Mouse (Mus musculus) MEL (cell line): ENCODE measurements around the gene Kif26a. TPM values are rescaled to one million over a fixed set of nuclear protein-coding genes. Genes with fewer than 3 reads are reported as not detected.

Experiments
- DNase-seq: peaks from one replicate; pipeline ENCODE4 v3.0.0; 2011; ENCODE audit warnings: low read depth, low spot score
- H3K27ac ChIP-seq: 2 replicates; pipeline ENCODE4 v1.5.1; 2012; ENCODE audit warnings: low read depth, mild to moderate bottlenecking, control low read depth, low read length, moderate library complexity; ENCODE audit not compliant: control insufficient read depth
- H3K27me3 ChIP-seq, 2 experiments: fragments of 150-350 bp in 1 of 2; sonication (generic) in 1 of 2; 2 replicates each; pipeline ENCODE4 v1.6.1; 2012; ENCODE audit warnings: low read length in 2 of 2, mild to moderate bottlenecking in 2 of 2, improper control_type of control experiment in 1 of 2, moderate library complexity in 1 of 2; ENCODE audit not compliant: insufficient read depth in 2 of 2, control insufficient read depth in 1 of 2
- H3K36me3 ChIP-seq, 2 experiments: 2 replicates each; pipeline ENCODE4 v1.6.1; 2012 to 2014; ENCODE audit warnings: low read length in 2 of 2, improper control_type of control experiment in 1 of 2, inconsistent platforms in 1 of 2, mild to moderate bottlenecking in 1 of 2; ENCODE audit not compliant: insufficient read depth in 2 of 2, control insufficient read depth in 1 of 2
- H3K4me1 ChIP-seq, 2 experiments: fragments of 150-350 bp in 1 of 2; sonication (generic) in 1 of 2; 2 replicates each; pipeline ENCODE4 v1.6.1; 2012; ENCODE audit warnings: low read length in 2 of 2, improper control_type of control experiment in 1 of 2, mild to moderate bottlenecking in 1 of 2; ENCODE audit not compliant: insufficient read depth in 2 of 2, control insufficient read depth in 1 of 2
- H3K4me3 ChIP-seq, 2 experiments: fragments of 150-350 bp in 1 of 2; sonication (generic) in 1 of 2; 2 replicates each; pipeline ENCODE4 v1.5.1; 2012; ENCODE audit warnings: low read depth in 2 of 2, low read length in 2 of 2, mild to moderate bottlenecking in 2 of 2, moderate library complexity in 2 of 2, control low read depth in 1 of 2, improper control_type of control experiment in 1 of 2; ENCODE audit not compliant: control insufficient read depth in 1 of 2, insufficient read depth in 1 of 2
- H3K79me2 ChIP-seq: 2 replicates; pipeline ENCODE4 v1.6.1; 2012; ENCODE audit warnings: mild to moderate bottlenecking, low read length, moderate library complexity; ENCODE audit not compliant: control insufficient read depth, poor library complexity, insufficient read depth
- H3K9ac ChIP-seq: 2 replicates; pipeline ENCODE4 v1.6.1; 2012; ENCODE audit warnings: low read depth, mild to moderate bottlenecking, control low read depth, low read length, moderate library complexity; ENCODE audit not compliant: control insufficient read depth, poor library complexity, severe bottlenecking
- H3K9me3 ChIP-seq: fragments of 150-350 bp; sonication (generic); replicated peaks from 2 replicates; pipeline ENCODE4 v1.6.1; 2012; ENCODE audit warnings: mild to moderate bottlenecking, low read length, improper control_type of control experiment, moderate library complexity; ENCODE audit not compliant: insufficient read depth
- BHLHE40 ChIP-seq: IDR thresholded peaks from 2 replicates; pipeline ENCODE4 v1.6.1; 2012; ENCODE audit warnings: low read depth, mild to moderate bottlenecking, inconsistent platforms, low read length, improper control_type of control experiment, borderline replicate concordance
- CHD2 ChIP-seq: IDR thresholded peaks from 2 replicates; pipeline ENCODE4 v1.6.1; 2011; ENCODE audit warnings: low read length, improper control_type of control experiment
- CTCF ChIP-seq, 3 experiments: IDR thresholded peaks in 2 of 3; conservative IDR thresholded peaks in 1 of 3; 2 replicates each; pipeline ENCODE4 v1.5.1; 2011 to 2012; ENCODE audit warnings: low read length in 3 of 3, low read depth in 2 of 3, mild to moderate bottlenecking in 2 of 3, improper control_type of control experiment in 1 of 3, inconsistent platforms in 1 of 3, mixed read lengths in 1 of 3, moderate library complexity in 1 of 3; ENCODE audit not compliant: control insufficient read depth in 1 of 3, insufficient read depth in 1 of 3, poor library complexity in 1 of 3, severe bottlenecking in 1 of 3
- E2F4 ChIP-seq: IDR thresholded peaks from 2 replicates; pipeline ENCODE4 v1.6.1; 2011; ENCODE audit warnings: low read depth, low read length, improper control_type of control experiment, borderline replicate concordance
- EP300 ChIP-seq, 2 experiments: IDR thresholded peaks; 2 replicates each; pipeline ENCODE4 v1.6.1; 2011; ENCODE audit warnings: improper control_type of control experiment in 2 of 2, low read length in 2 of 2, low read depth in 1 of 2, mild to moderate bottlenecking in 1 of 2
- ETS1 ChIP-seq: IDR thresholded peaks from 2 replicates; pipeline ENCODE4 v1.6.1; 2012; ENCODE audit warnings: low read depth, mild to moderate bottlenecking, inconsistent platforms, low read length, improper control_type of control experiment, moderate library complexity
- GATA1 ChIP-seq: IDR thresholded peaks from 2 replicates; pipeline ENCODE4 v1.6.1; 2011; ENCODE audit warnings: low read depth, low read length, improper control_type of control experiment
- HCFC1 ChIP-seq: IDR thresholded peaks from 2 replicates; pipeline ENCODE4 v1.6.1; 2012; ENCODE audit warnings: low read depth, mild to moderate bottlenecking, inconsistent platforms, low read length, improper control_type of control experiment, moderate library complexity
- JUND ChIP-seq: IDR thresholded peaks from 2 replicates; pipeline ENCODE4 v1.6.1; 2011; ENCODE audit warnings: low read depth, mild to moderate bottlenecking, improper control_type of control experiment, low read length
- KAT2A ChIP-seq: conservative IDR thresholded peaks from 2 replicates; pipeline ENCODE4 v1.6.1; 2012; ENCODE audit warnings: low read depth, low read length, improper control_type of control experiment, inconsistent platforms
- MAFK ChIP-seq: IDR thresholded peaks from 2 replicates; pipeline ENCODE4 v1.6.1; 2011; ENCODE audit warnings: low read depth, mild to moderate bottlenecking, low read length, improper control_type of control experiment, borderline replicate concordance
- MAX ChIP-seq: IDR thresholded peaks from 2 replicates; pipeline ENCODE4 v1.6.1; 2011; ENCODE audit warnings: low read length, improper control_type of control experiment
- MEF2A ChIP-seq: IDR thresholded peaks from 2 replicates; pipeline ENCODE4 v1.6.1; 2014; ENCODE audit warnings: low read depth, mild to moderate bottlenecking, inconsistent platforms, low read length, improper control_type of control experiment; ENCODE audit not compliant: poor library complexity, insufficient replicate concordance, severe bottlenecking; ENCODE audit errors: extremely low read depth
- MYB ChIP-seq: IDR thresholded peaks from 2 replicates; pipeline ENCODE4 v1.6.1; 2011; ENCODE audit warnings: mild to moderate bottlenecking, low read depth, low read length, improper control_type of control experiment
- MYC ChIP-seq: IDR thresholded peaks from 2 replicates; pipeline ENCODE4 v1.6.1; 2011; ENCODE audit warnings: low read depth, mild to moderate bottlenecking, low read length, improper control_type of control experiment, moderate library complexity
- NELFE ChIP-seq: IDR thresholded peaks from 2 replicates; pipeline ENCODE4 v1.6.1; 2011; ENCODE audit warnings: low read depth, low read length, improper control_type of control experiment
- NRF1 ChIP-seq: IDR thresholded peaks from 2 replicates; pipeline ENCODE4 v1.6.1; 2014; ENCODE audit warnings: low read depth, mild to moderate bottlenecking, inconsistent platforms, low read length, improper control_type of control experiment, moderate library complexity; ENCODE audit not compliant: poor library complexity, insufficient read depth, severe bottlenecking
- POLR2A ChIP-seq, 2 experiments: IDR thresholded peaks; 2 replicates each; pipeline ENCODE4 v1.6.1; 2011 to 2012; ENCODE audit warnings: low read length in 2 of 2, mild to moderate bottlenecking in 2 of 2, control low read depth in 1 of 2, improper control_type of control experiment in 1 of 2, low read depth in 1 of 2, moderate library complexity in 1 of 2; ENCODE audit not compliant: control insufficient read depth in 1 of 2, insufficient read depth in 1 of 2, poor library complexity in 1 of 2
- POLR2AphosphoS5 ChIP-seq: IDR thresholded peaks from 2 replicates; pipeline ENCODE4 v1.6.1; 2012; ENCODE audit warnings: low read depth, borderline replicate concordance, mild to moderate bottlenecking, inconsistent platforms, low read length, moderate library complexity, mixed read lengths
- RAD21 ChIP-seq: IDR thresholded peaks from 2 replicates; pipeline ENCODE4 v1.6.1; 2011; ENCODE audit warnings: mild to moderate bottlenecking, low read depth, low read length, improper control_type of control experiment
- RCOR1 ChIP-seq: IDR thresholded peaks from 2 replicates; pipeline ENCODE4 v1.6.1; 2012; ENCODE audit warnings: low read depth, mild to moderate bottlenecking, inconsistent platforms, low read length, improper control_type of control experiment
- SIN3A ChIP-seq: IDR thresholded peaks from 2 replicates; pipeline ENCODE4 v1.6.1; 2012; ENCODE audit warnings: low read length, improper control_type of control experiment, inconsistent platforms
- SMC3 ChIP-seq: IDR thresholded peaks from 2 replicates; pipeline ENCODE4 v1.6.1; 2011; ENCODE audit warnings: low read depth, low read length, improper control_type of control experiment
- TAL1 ChIP-seq: IDR thresholded peaks from 2 replicates; pipeline ENCODE4 v1.6.1; 2012; ENCODE audit warnings: mild to moderate bottlenecking, inconsistent platforms, low read length, moderate library complexity, mixed read lengths
- USF1 ChIP-seq: IDR thresholded peaks from 2 replicates; pipeline ENCODE4 v1.6.1; 2014; ENCODE audit warnings: low read depth, mild to moderate bottlenecking, inconsistent platforms, low read length, improper control_type of control experiment, moderate library complexity
- USF2 ChIP-seq, 2 experiments: IDR thresholded peaks; 2 replicates each; pipeline ENCODE4 v1.6.1; 2011 to 2012; ENCODE audit warnings: improper control_type of control experiment in 2 of 2, low read length in 2 of 2, borderline replicate concordance in 1 of 2, inconsistent platforms in 1 of 2, low read depth in 1 of 2, mild to moderate bottlenecking in 1 of 2; ENCODE audit not compliant: insufficient read depth in 1 of 2
- ZC3H11A ChIP-seq: IDR thresholded peaks from 2 replicates; pipeline ENCODE4 v1.6.1; 2012; ENCODE audit warnings: low read depth, mild to moderate bottlenecking, inconsistent platforms, low read length, improper control_type of control experiment
- ZNF384 ChIP-seq: IDR thresholded peaks from 2 replicates; pipeline ENCODE4 v1.6.1; 2012; ENCODE audit warnings: low read depth, mild to moderate bottlenecking, inconsistent platforms, low read length, improper control_type of control experiment
- polyA plus RNA-seq, 2 experiments: library from polyadenylated mRNA; stranded (reverse) in 1 of 2; unstranded in 1 of 2; fragments of >175 nt in 1 of 2; fragments of >200 nt in 1 of 2; gene quantifications; 2 replicates each; pipeline versions ENCODE4 v1.2.1 to v1.2.4; 2012; ENCODE audit warnings: low replicate concordance in 2 of 2, low read depth in 1 of 2; ENCODE audit not compliant: insufficient read length in 2 of 2, insufficient read depth in 1 of 2, missing spikeins in 1 of 2
- total RNA-seq: library from RNA; depleted of rRNA; stranded (reverse); fragments of 300-350 nt; gene quantifications from 2 replicates; pipeline ENCODE4 v1.2.3, GENCODE M21; 2012

The Kif26a gene
- total and polyA plus RNA-seq, 3 experiments, result 4.8 to 6.9 TPM; not detected in 1

GRCm38 (mm10) chr12:112155218-112156051, 9.4 kb downstream of the Kif26a start:
- no peak for DNase-seq
- peaks cover 15% of the 10 kb centered on the region for H3K9me3 ChIP-seq
- H3K79me2 ChIP-seq, result no peaks in the 10 kb centered on the region
- H3K27ac ChIP-seq, result no peak overlapping the region
- H3K27me3 ChIP-seq, result no peaks in the 10 kb centered on the region
- H3K36me3 ChIP-seq, result no peaks in the 10 kb centered on the region
- no peak overlapping the region for H3K4me3 ChIP-seq
- no peak for TF ChIP-seq POLR2AphosphoS5
- no peak for TF ChIP-seq TAL1
- no peak for TF ChIP-seq KAT2A
- TF ChIP-seq POLR2A (IDR thresholded peaks at IDR 0.05; ENCODE audit: control insufficient read depth in 1 of 2, insufficient read depth in 1 of 2, low read depth in 1 of 2, low read length in 2 of 2, poor library complexity in 1 of 2), result no peak
- TF ChIP-seq USF2 (IDR thresholded peaks at IDR 0.05; ENCODE audit: borderline replicate concordance in 1 of 2, insufficient read depth in 1 of 2, low read depth in 1 of 2, low read length in 2 of 2), result no peak
- no peak for TF ChIP-seq SMC3
- TF ChIP-seq HCFC1, result no peak
- no peak for TF ChIP-seq RAD21
- no peak for TF ChIP-seq MYC
- TF ChIP-seq NELFE, result no peak
- no peak for TF ChIP-seq ZNF384
- TF ChIP-seq NRF1, result no peak
- no peak for TF ChIP-seq E2F4
- TF ChIP-seq BHLHE40, result no peak
- TF ChIP-seq ETS1, result no peak
- TF ChIP-seq CHD2, result no peak
- no peak for TF ChIP-seq CTCF (IDR thresholded peaks at IDR 0.05 in 2 of 3, conservative IDR thresholded peaks at IDR 0.05 in 1 of 3; ENCODE audit: control insufficient read depth in 1 of 3, insufficient read depth in 1 of 3, low read depth in 2 of 3, low read length in 3 of 3, poor library complexity in 1 of 3, severe bottlenecking in 1 of 3)
- no peak for TF ChIP-seq USF1
- no peak for TF ChIP-seq RCOR1
- no peaks in the 10 kb centered on the region for H3K4me1 ChIP-seq
- no peak overlapping the region for H3K9ac ChIP-seq

DNA sequence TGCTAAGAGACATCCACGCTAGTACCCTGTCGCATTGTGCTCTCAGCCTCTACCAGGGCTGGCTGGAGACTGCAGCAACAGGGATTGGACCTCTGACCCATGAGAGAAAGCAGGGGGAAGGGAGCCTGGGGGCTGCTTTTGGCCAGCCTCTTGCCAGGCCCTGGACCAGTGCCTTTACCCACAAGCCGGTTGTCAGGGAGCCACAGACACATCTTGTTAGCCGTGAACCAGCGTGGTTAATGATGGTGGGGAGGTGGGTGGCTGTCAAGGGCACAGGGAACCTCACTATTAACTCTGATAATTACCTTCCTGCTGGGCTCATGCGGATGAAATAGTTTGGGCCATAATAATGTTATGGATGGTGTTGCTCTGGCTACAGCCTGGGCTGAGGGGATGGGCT, 10.8 kb downstream of the Kif26a start:
- no peak for DNase-seq
- Histone ChIP-seq H3K9me3 (peaks cover 15% of the 10 kb centered on the region), H3K27ac (no peak overlapping the region), H3K9ac (no peak overlapping the region), H3K27me3 (no peaks in the 10 kb centered on the region), H3K4me1 (no peaks in the 10 kb centered on the region), H3K79me2 (no peaks in the 10 kb centered on the region), H3K4me3 (no peak overlapping the region), H3K36me3 (no peaks in the 10 kb centered on the region)
- no peak for TF ChIP-seq MAX
- TF ChIP-seq JUND, result no peak
- TF ChIP-seq RAD21, result no peak
- no peak for TF ChIP-seq MYB
- no peak for TF ChIP-seq BHLHE40
- no peak for TF ChIP-seq HCFC1
- no peak for TF ChIP-seq ZC3H11A
- no peak for TF ChIP-seq MAFK
- no peak for TF ChIP-seq MYC
- no peak for TF ChIP-seq CTCF (IDR thresholded peaks at IDR 0.05 in 2 of 3, conservative IDR thresholded peaks at IDR 0.05 in 1 of 3; ENCODE audit: control insufficient read depth in 1 of 3, insufficient read depth in 1 of 3, low read depth in 2 of 3, low read length in 3 of 3, poor library complexity in 1 of 3, severe bottlenecking in 1 of 3)
- no peak for TF ChIP-seq ETS1
- no peak for TF ChIP-seq NRF1
- no peak for TF ChIP-seq GATA1
- no peak for TF ChIP-seq USF2 (IDR thresholded peaks at IDR 0.05; ENCODE audit: borderline replicate concordance in 1 of 2, insufficient read depth in 1 of 2, low read depth in 1 of 2, low read length in 2 of 2)
- no peak for TF ChIP-seq SIN3A
- TF ChIP-seq ZNF384, result no peak
- no peak for TF ChIP-seq USF1
- TF ChIP-seq EP300 (IDR thresholded peaks at IDR 0.05; ENCODE audit: low read depth in 1 of 2, low read length in 2 of 2), result no peak
- TF ChIP-seq MEF2A, result no peak
- TF ChIP-seq CHD2, result no peak
